Mouse (Mus musculus) adrenal gland (tissue): Measurements from ENCODE around the gene Tob2.

ENCODE experiments used
- intact Hi-C: fragments of 180-260 bp; cut with DNase I; formaldehyde crosslinking; loops from one replicate; pipeline ENCODE4 v1.15.1; 2025

The Tob2 gene

GRCm38 (mm10) chr15:81864238-81864637 is 5.6 kb upstream of the Tob2 start:
- intact Hi-C loops: no loop called here

GRCm38 (mm10) chr15:81860471-81861135 is 2.0 kb upstream of the Tob2 start:
- intact Hi-C loops: no loop called here

GRCm38 (mm10) chr15:81859330-81860255 is 997 bp upstream of the Tob2 start:
- intact Hi-C loops: no loop called here

- intact Hi-C loops: no loop called here
These were observed 469 bp downstream of the Tob2 start for GRCm38 (mm10) chr15:81858138-81858516.

GRCm38 (mm10) chr15:81857724-81858116 is 876 bp downstream of the Tob2 start:
- intact Hi-C loops: no loop called here

GRCm38 (mm10) chr15:81856938-81857723 is 1.5 kb downstream of the Tob2 start:
- intact Hi-C loops: no loop called here

- intact Hi-C loops: no loop called here
These were observed 2.4 kb downstream of the Tob2 start for GRCm38 (mm10) chr15:81856030-81856790.

GRCm38 (mm10) chr15:81853081-81853480 is 5.5 kb downstream of the Tob2 start:
- intact Hi-C loops: no loop called here

GRCm38 (mm10) chr15:81852411-81853000 is 6.1 kb downstream of the Tob2 start:
- intact Hi-C loops: no loop called here

- intact Hi-C loops: no loop called here
These were observed 7.2 kb downstream of the Tob2 start for GRCm38 (mm10) chr15:81851375-81851774.

GRCm38 (mm10) chr15:81850718-81851117 is 7.9 kb downstream of the Tob2 start:
- intact Hi-C loops: no loop called here

- intact Hi-C loops: no loop called here
These were observed 9.5 kb downstream of the Tob2 start for GRCm38 (mm10) chr15:81849104-81849503.

GRCm38 (mm10) chr15:81848301-81848700 is 10.3 kb downstream of the Tob2 start:
- intact Hi-C loops: no loop called here

- intact Hi-C loops: no loop called here
These were observed 10.7 kb downstream of the Tob2 start for GRCm38 (mm10) chr15:81847861-81848260.

GRCm38 (mm10) chr15:81847161-81847560 is 11.4 kb downstream of the Tob2 start:
- intact Hi-C loops: no loop called here

GRCm38 (mm10) chr15:81846755-81847154 is 11.8 kb downstream of the Tob2 start:
- intact Hi-C loops: no loop called here

GRCm38 (mm10) chr15:81845724-81846123 is 12.9 kb downstream of the Tob2 start:
- intact Hi-C loops: no loop called here

GRCm38 (mm10) chr15:81845033-81845625 is 13.5 kb downstream of the Tob2 start:
- intact Hi-C loops: no loop called here

- intact Hi-C loops: no loop called here
These were observed 16.3 kb downstream of the Tob2 start for GRCm38 (mm10) chr15:81842275-81842674.

- intact Hi-C loops: no loop called here
These were observed 18.3 kb downstream of the Tob2 start for GRCm38 (mm10) chr15:81840306-81840705.
